Mouse (Mus musculus): ENCODE measurements around the gene Slc12a5. TPM values are rescaled to one million over a fixed set of nuclear protein-coding genes. Genes with fewer than 3 reads are reported as not detected.

The Slc12a5 gene
- total and polyA plus RNA-seq, 3 experiments = 0.50 to 1.3 TPM; not detected in 1

- Histone ChIP-seq H3K4me1 (ENCODE audit: control insufficient read depth in 1 of 2, insufficient read depth in 2 of 2, low read length in 2 of 2) (no peaks in the 10 kb centered on the region), H3K79me2 (ENCODE audit: control insufficient read depth, insufficient read depth, low read length, poor library complexity) (no peaks in the 10 kb centered on the region)
Measured at GRCm38 (mm10) chr2:164924100-164924857, 36.3 kb upstream of the Slc12a5 start.

DNA sequence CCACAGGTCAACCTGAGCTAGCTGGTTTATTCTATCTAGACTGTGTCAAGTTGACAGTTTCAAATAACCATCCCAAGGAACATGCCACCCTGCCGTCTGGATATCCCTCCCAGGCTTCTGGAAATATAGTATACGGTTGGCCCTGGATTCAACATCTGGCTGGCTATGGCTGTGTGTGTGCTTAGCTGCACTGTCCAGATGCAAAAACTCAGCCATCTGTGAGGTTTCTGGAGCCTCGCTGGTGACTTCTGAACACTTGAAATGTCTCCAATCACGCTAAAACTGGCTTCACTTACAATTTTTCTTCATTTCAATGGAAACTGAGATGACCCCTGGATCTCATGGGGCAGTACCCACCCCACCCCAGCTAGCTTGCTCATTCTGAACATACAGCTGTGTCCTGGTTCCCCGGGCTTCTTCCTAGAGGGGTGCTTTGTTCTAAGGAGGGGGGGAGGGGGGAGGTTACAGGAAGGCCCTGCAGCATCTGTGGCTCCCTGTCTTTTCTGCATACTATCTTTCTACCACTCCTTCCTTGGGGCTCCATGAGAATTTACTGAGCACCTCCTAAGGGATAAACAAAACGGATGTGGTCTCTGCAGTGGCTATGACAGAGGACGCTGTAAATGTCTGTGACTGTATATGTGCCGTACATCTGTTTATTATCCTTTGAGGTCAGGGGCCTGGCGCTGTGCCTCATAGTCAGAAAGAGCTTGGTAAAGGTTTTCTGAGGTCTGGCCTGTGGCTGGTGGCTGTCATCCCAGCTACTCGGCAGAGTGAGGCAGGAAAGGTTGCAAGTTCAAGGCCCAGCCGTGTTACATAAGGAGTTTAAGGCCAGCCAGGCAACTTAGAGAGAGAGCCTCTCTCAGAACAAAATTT, 29.7 kb upstream of the Slc12a5 start:
- Histone ChIP-seq H3K27ac (ENCODE audit: control insufficient read depth, low read depth, low read length) (no peak overlapping the region), H3K9ac (ENCODE audit: control insufficient read depth, low read depth, low read length, poor library complexity, severe bottlenecking) (no peak overlapping the region), H3K79me2 (ENCODE audit: control insufficient read depth, insufficient read depth, low read length, poor library complexity) (no peaks in the 10 kb centered on the region), H3K4me1 (ENCODE audit: control insufficient read depth in 1 of 2, insufficient read depth in 2 of 2, low read length in 2 of 2) (no peaks in the 10 kb centered on the region), H3K36me3 (ENCODE audit: control insufficient read depth in 1 of 2, insufficient read depth in 2 of 2, low read length in 2 of 2) (no peaks in the 10 kb centered on the region), H3K9me3 (replicated peaks; ENCODE audit: insufficient read depth, low read length) (no peaks in the 10 kb centered on the region), H3K27me3 (ENCODE audit: control insufficient read depth in 1 of 2, insufficient read depth in 2 of 2, low read length in 2 of 2) (0 out of 4 replicates have a peak, but pooled peaks cover 0 to 1% of the 10 kb centered on the region in 2 experiments), H3K4me3 (ENCODE audit: control insufficient read depth in 1 of 2, insufficient read depth in 1 of 2, low read depth in 2 of 2, low read length in 2 of 2) (no peak overlapping the region)
- DNase-seq (ENCODE audit: low read depth, low spot score) = no peak
- no peak for TF ChIP-seq MEF2A (IDR thresholded peaks at IDR 0.05; ENCODE audit: extremely low read depth, insufficient replicate concordance, low read depth, low read length, poor library complexity, severe bottlenecking)
- TF ChIP-seq GABPA (IDR thresholded peaks at IDR 0.05; ENCODE audit: low read depth, low read length) = no peak

More at GRCm38 (mm10) chr2:164924100-164924857, 36.3 kb upstream of the Slc12a5 start:
- no peaks in the 10 kb centered on the region; a peak in 1 of 4 replicates for H3K36me3 ChIP-seq (ENCODE audit: control insufficient read depth in 1 of 2, insufficient read depth in 2 of 2, low read length in 2 of 2)
- H3K27me3 ChIP-seq (ENCODE audit: control insufficient read depth in 1 of 2, insufficient read depth in 2 of 2, low read length in 2 of 2) = no peaks in the 10 kb centered on the region
- DNase-seq (ENCODE audit: low read depth, low spot score) = peak; percentile 83
- no peak overlapping the region for H3K9ac ChIP-seq (ENCODE audit: control insufficient read depth, low read depth, low read length, poor library complexity, severe bottlenecking)
- H3K27ac ChIP-seq (ENCODE audit: control insufficient read depth, low read depth, low read length) = no peak overlapping the region
- H3K4me3 ChIP-seq (ENCODE audit: control insufficient read depth in 1 of 2, insufficient read depth in 1 of 2, low read depth in 2 of 2, low read length in 2 of 2) = no peak overlapping the region
- TF ChIP-seq ZMIZ1 (IDR thresholded peaks at IDR 0.05; ENCODE audit: low read depth, low read length) (no peak), ZC3H11A (IDR thresholded peaks at IDR 0.05; ENCODE audit: low read depth, low read length) (peak; percentile 37; the same call in 1 of the 2 replicates), MYB (IDR thresholded peaks at IDR 0.05; ENCODE audit: low read depth, low read length) (no peak), CTCF (IDR thresholded peaks at IDR 0.05 in 2 of 3, conservative IDR thresholded peaks at IDR 0.05 in 1 of 3; ENCODE audit: control insufficient read depth in 1 of 3, insufficient read depth in 1 of 3, low read depth in 2 of 3, low read length in 3 of 3, poor library complexity in 1 of 3, severe bottlenecking in 1 of 3) (peak; percentile 82 to 89 (median 86)), MAFK (IDR thresholded peaks at IDR 0.05; ENCODE audit: borderline replicate concordance, low read depth, low read length) (no peak), SMC3 (IDR thresholded peaks at IDR 0.05; ENCODE audit: low read depth, low read length) (peak; percentile 72), RAD21 (IDR thresholded peaks at IDR 0.05; ENCODE audit: low read depth, low read length) (peak; percentile 76), EP300 (IDR thresholded peaks at IDR 0.05; ENCODE audit: low read depth in 1 of 2, low read length in 2 of 2) (no peak)
- no peaks in the 10 kb centered on the region for H3K9me3 ChIP-seq (replicated peaks; ENCODE audit: insufficient read depth, low read length)

DNA sequence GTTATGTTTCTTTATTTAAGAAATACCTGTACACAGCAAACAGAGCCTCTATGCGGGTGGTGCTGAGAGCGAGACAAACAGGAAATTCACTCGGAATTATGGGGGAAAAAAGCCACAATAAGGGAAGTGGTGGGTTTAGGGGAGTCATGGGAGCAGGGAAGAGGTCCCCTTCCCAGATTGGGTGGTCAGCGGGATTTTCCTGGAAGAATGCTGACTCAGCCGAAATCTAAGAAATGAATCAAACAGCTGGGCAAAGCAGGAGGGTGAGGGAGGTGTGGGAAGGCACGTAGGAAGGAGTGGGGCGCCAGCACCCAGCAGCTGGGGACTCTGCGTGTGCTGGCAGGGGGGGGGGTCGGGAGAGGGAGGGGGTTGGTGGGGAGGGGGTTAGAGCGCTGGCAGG, 27.1 kb upstream of the Slc12a5 start:
- H3K9me3 ChIP-seq (replicated peaks; ENCODE audit: insufficient read depth, low read length) = no peaks in the 10 kb centered on the region
- H3K79me2 ChIP-seq (ENCODE audit: control insufficient read depth, insufficient read depth, low read length, poor library complexity) = no peaks in the 10 kb centered on the region
- H3K4me1 ChIP-seq (ENCODE audit: control insufficient read depth in 1 of 2, insufficient read depth in 2 of 2, low read length in 2 of 2) = no peaks in the 10 kb centered on the region
- H3K27me3 ChIP-seq (ENCODE audit: control insufficient read depth in 1 of 2, insufficient read depth in 2 of 2, low read length in 2 of 2) = 0 out of 4 replicates have a peak, but pooled peaks cover 0 to 1% of the 10 kb centered on the region in 2 experiments
- no peak for TF ChIP-seq KAT2A (conservative IDR thresholded peaks at IDR 0.05; ENCODE audit: low read depth, low read length)
- no peak for TF ChIP-seq USF2 (IDR thresholded peaks at IDR 0.05; ENCODE audit: borderline replicate concordance in 1 of 2, insufficient read depth in 1 of 2, low read depth in 1 of 2, low read length in 2 of 2)
- TF ChIP-seq MAFK (IDR thresholded peaks at IDR 0.05; ENCODE audit: borderline replicate concordance, low read depth, low read length) = peak; percentile 68
- no peak for TF ChIP-seq ETS1 (IDR thresholded peaks at IDR 0.05; ENCODE audit: low read depth, low read length)
- no peak overlapping the region for H3K27ac ChIP-seq (ENCODE audit: control insufficient read depth, low read depth, low read length)
- H3K4me3 ChIP-seq (ENCODE audit: control insufficient read depth in 1 of 2, insufficient read depth in 1 of 2, low read depth in 2 of 2, low read length in 2 of 2) = no peak overlapping the region
- no peak overlapping the region for H3K9ac ChIP-seq (ENCODE audit: control insufficient read depth, low read depth, low read length, poor library complexity, severe bottlenecking)
- DNase-seq (ENCODE audit: low read depth, low spot score) = no peak
- no peaks in the 10 kb centered on the region for H3K36me3 ChIP-seq (ENCODE audit: control insufficient read depth in 1 of 2, insufficient read depth in 2 of 2, low read length in 2 of 2)

All from MEL (cell line).